Mouse (Mus musculus) bone marrow macrophage, adult 2 months (primary cell): Measurements from ENCODE around the gene Dcakd. TPM values are rescaled to one million over a fixed set of nuclear protein-coding genes. Genes with fewer than 3 reads are reported as not detected.
"Not testable (repeated sequence)": the region's sequence is repeated elsewhere in the genome, so short reads cannot be mapped to it uniquely, and the experiment has no call there.

ENCODE experiments used
- H3K27ac ChIP-seq: 2 replicates; pipeline ENCODE4 v1.5.1; 2012; ENCODE audit warnings: low read depth, low read length; ENCODE audit not compliant: insufficient read depth
- H3K4me1 ChIP-seq: 2 replicates; pipeline ENCODE4 v1.6.1; 2012; ENCODE audit warnings: low read length; ENCODE audit not compliant: control insufficient read depth, insufficient read depth
- H3K4me3 ChIP-seq: 2 replicates; pipeline ENCODE4 v1.5.1; 2012; ENCODE audit warnings: mild to moderate bottlenecking, low read length, moderate library complexity; ENCODE audit not compliant: insufficient read depth
- CTCF ChIP-seq: IDR thresholded peaks from 2 replicates; pipeline ENCODE4 v1.5.1; 2012; ENCODE audit warnings: low read depth, mild to moderate bottlenecking, low read length, moderate library complexity
- POLR2A ChIP-seq: IDR thresholded peaks from 2 replicates; pipeline ENCODE4 v1.6.1; 2012; ENCODE audit warnings: mild to moderate bottlenecking, low read depth, low read length, borderline replicate concordance
- polyA plus RNA-seq: library from polyadenylated mRNA; stranded (reverse); fragments of >200 nt; gene quantifications from 2 replicates; pipeline ENCODE4 v1.2.4, GENCODE M21; 2012; ENCODE audit not compliant: missing spikeins, insufficient read depth, insufficient read length

Dcakd gene
- polyA plus RNA-seq, 1 experiment, result 40.9 TPM

DNA sequence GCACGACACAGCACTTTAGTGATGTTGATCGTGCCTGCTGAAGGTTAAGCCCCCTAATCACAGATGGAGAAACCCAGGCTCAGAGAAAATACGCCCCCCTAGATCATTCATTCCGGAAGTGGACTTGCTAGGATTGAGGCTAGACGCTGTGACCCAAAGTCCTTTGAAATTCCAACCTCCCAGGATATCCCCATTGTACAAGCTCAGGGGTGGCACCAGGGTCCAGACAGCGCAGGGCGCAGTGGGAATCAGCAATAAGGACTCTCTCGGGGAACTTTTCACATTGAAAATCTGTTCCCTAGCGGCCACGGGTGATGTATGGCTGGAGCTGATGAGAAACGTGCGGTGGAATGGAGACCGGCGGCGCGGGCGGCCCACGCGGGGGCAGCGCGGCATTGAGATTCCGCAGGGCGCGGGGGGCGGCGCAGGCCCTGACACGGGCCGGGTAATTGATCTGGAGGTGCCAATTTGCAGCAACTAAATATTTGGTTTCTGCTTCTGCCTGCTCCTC is 38.4 kb downstream of the Dcakd start:
- Histone ChIP-seq H3K27ac (no peak overlapping the region), H3K4me1 (no peaks in the 10 kb centered on the region), H3K4me3 (peak overlapping the region; percentile 51)
- TF ChIP-seq CTCF (no peak), POLR2A (no peak)

DNA sequence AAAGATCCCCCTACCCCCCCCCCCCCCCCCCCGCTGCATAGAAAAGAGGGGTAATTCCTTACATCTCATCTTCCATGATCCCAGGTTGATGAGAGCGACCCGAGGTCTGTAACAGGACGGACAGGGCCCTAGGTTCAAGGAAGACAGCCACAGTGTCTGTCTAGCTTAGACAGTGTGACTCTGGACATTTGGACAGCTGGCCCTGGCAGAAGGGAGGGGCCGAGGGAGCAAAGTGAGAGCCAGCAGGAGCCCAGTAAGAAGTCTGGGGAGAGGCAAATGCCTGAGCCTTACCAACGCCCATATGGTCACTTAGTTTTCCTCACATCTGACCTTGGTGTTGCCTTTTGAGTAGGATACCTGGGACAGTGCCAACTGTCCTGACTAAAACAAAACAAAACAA is 43.0 kb downstream of the Dcakd start:
- Histone ChIP-seq H3K27ac (no peak overlapping the region), H3K4me3 (no peak overlapping the region), H3K4me1 (no peaks in the 10 kb centered on the region)
- TF ChIP-seq POLR2A, result no peak
- no peak for TF ChIP-seq CTCF

DNA sequence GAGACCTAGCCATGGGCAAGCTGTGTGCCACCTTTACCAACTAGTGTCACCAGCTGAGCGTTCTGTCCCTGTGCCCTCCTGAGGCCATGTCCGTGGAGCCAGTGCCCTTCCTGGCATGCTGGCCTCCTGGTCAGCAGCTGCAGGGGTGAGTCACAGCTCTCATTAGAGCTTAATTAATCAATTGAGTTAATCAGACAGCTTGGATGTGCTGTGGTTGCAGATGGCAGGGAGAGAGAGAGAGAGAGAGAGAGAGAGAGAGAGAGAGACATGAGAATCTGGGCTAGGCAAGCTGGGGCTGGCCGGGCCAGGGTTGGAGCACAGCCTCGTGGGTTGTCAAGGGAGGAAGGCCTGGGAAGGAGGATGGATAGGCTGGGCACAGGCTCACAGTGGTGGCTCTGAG is 43.5 kb downstream of the Dcakd start:
- TF ChIP-seq CTCF (no peak), POLR2A (no peak)
- H3K4me1 ChIP-seq, result no peaks in the 10 kb centered on the region
- no peak overlapping the region for H3K4me3 ChIP-seq

GRCm38 (mm10) chr11:102984086-102984485 is 44.0 kb downstream of the Dcakd start:
- no peak overlapping the region for H3K27ac ChIP-seq
- H3K4me3 ChIP-seq, result no peak overlapping the region
- no peaks in the 10 kb centered on the region for H3K4me1 ChIP-seq
- TF ChIP-seq CTCF (no peak), POLR2A (no peak)

More for the DNA sequence above, 43.5 kb downstream of the Dcakd start:
- H3K27ac ChIP-seq, result no peak overlapping the region

GRCm38 (mm10) chr11:102981151-102981890 is 46.8 kb downstream of the Dcakd start:
- no peak overlapping the region for H3K4me3 ChIP-seq
- H3K4me1 ChIP-seq, result no peaks in the 10 kb centered on the region
- no peak for TF ChIP-seq POLR2A
- TF ChIP-seq CTCF, result no peak
- no peak overlapping the region for H3K27ac ChIP-seq

- Histone ChIP-seq H3K4me1 (no peaks in the 10 kb centered on the region), H3K4me3 (no peak overlapping the region), H3K27ac (no peak overlapping the region)
- TF ChIP-seq POLR2A (no peak), CTCF (no peak)
Observed at GRCm38 (mm10) chr11:102978052-102978666, 50.0 kb downstream of the Dcakd start.

DNA sequence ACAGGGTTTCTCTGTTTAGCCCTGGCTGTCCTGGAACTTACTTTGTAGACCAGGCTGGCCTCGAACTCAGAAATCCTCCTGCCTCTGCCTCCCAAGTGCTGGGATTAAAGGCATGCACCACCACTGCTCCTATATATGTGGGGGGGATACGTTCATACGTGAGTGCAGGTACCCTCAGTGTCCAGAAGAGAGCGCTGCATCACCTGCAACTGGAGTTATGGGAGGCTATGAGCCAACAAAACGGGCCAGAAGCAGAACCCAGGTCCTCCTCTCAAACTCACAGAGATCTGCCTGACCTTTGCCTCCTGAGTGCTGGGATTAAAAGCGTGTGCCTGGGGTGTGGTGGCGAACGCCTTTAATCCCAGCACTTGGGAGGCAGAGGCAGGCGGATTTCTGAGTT is 52.2 kb downstream of the Dcakd start:
- not testable (repeated sequence) for H3K4me1 ChIP-seq, H3K4me3 ChIP-seq, H3K27ac ChIP-seq

DNA sequence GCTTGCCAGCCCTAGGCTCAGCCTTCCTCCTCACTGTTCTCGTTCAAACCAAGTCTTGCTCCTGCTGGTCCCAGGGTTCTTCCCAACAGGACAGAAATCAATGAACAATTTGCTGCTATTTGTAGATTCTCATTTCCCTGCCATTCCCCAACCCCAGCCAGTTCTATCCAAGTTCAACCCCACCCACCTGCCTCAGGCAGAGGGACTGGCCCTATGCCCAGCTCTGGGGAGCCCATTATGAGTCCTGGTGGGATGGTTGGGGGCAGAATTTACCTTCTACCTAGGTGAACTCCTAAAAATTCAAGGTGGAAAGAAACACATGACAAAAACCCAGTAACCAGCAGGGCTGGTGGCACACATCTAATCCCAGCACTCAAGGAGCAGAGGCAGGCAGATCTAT is 55.8 kb downstream of the Dcakd start:
- H3K4me3 ChIP-seq, result no peak overlapping the region
- H3K27ac ChIP-seq, result no peak overlapping the region
- no peak for TF ChIP-seq CTCF
- TF ChIP-seq POLR2A, result no peak
- H3K4me1 ChIP-seq, result no peaks in the 10 kb centered on the region

- TF ChIP-seq POLR2A, result no peak
- no peak for TF ChIP-seq CTCF
- Histone ChIP-seq H3K4me3 (no peak overlapping the region), H3K4me1 (no peaks in the 10 kb centered on the region), H3K27ac (no peak overlapping the region)
Observed at GRCm38 (mm10) chr11:102971604-102972003, 56.5 kb downstream of the Dcakd start.

- Histone ChIP-seq H3K4me1 (no peaks in the 10 kb centered on the region), H3K27ac (no peak overlapping the region), H3K4me3 (no peak overlapping the region)
- TF ChIP-seq CTCF (no peak), POLR2A (no peak)
Observed at GRCm38 (mm10) chr11:102964547-102965091, 63.5 kb downstream of the Dcakd start.
